Mouse (Mus musculus) ES-E14 (cell line): ENCODE measurements around the gene Tha1. TPM values are rescaled to one million over a fixed set of nuclear protein-coding genes. Genes with fewer than 3 reads are reported as not detected.

Experiments
- DNase-seq: peaks from one replicate; pipeline ENCODE4 v3.0.0-alpha.2; 2013; ENCODE audit warnings: low read depth, low spot score
- H3K27ac ChIP-seq: 2 replicates; pipeline ENCODE4 v1.5.1; 2012; ENCODE audit warnings: low read depth, mild to moderate bottlenecking, low read length, moderate library complexity, mixed read lengths; ENCODE audit not compliant: poor library complexity, insufficient read depth, severe bottlenecking
- H3K36me3 ChIP-seq: 2 replicates; pipeline ENCODE4 v1.6.1; 2012; ENCODE audit warnings: mild to moderate bottlenecking, low read length, moderate library complexity, mixed read lengths; ENCODE audit not compliant: control insufficient read depth, poor library complexity, insufficient read depth, severe bottlenecking
- H3K4me1 ChIP-seq, 2 experiments: fragments of 150-350 bp in 1 of 2; sonication (generic) in 1 of 2; 2 replicates each; pipeline ENCODE4 v1.6.1; 2012; ENCODE audit warnings: low read length in 2 of 2, mild to moderate bottlenecking in 1 of 2, mixed read lengths in 1 of 2; ENCODE audit not compliant: control insufficient read depth in 2 of 2, insufficient read depth in 2 of 2, poor library complexity in 1 of 2
- H3K4me3 ChIP-seq, 2 experiments: fragments of 150-350 bp in 1 of 2; sonication (generic) in 1 of 2; 2 replicates each; pipeline ENCODE4 v1.5.1; 2012; ENCODE audit warnings: low read length in 2 of 2, low read depth in 1 of 2, mild to moderate bottlenecking in 1 of 2, mixed read lengths in 1 of 2; ENCODE audit not compliant: insufficient read depth in 1 of 2, poor library complexity in 1 of 2, severe bottlenecking in 1 of 2
- H3K9ac ChIP-seq: 2 replicates; pipeline ENCODE4 v1.6.1; 2012; ENCODE audit warnings: low read depth, mild to moderate bottlenecking, low read length, mixed read lengths; ENCODE audit not compliant: poor library complexity, insufficient read depth, severe bottlenecking
- H3K9me3 ChIP-seq: fragments of 150-350 bp; sonication (generic); 2 replicates; pipeline ENCODE4 v1.6.1; 2012; ENCODE audit warnings: low read depth, mild to moderate bottlenecking, low read length; ENCODE audit not compliant: control insufficient read depth, insufficient read depth
- CHD2 ChIP-seq: IDR thresholded peaks from 2 replicates; pipeline ENCODE4 v1.6.1; 2014; ENCODE audit warnings: mild to moderate bottlenecking, low read depth, low read length, inconsistent platforms
- HCFC1 ChIP-seq: IDR thresholded peaks from 2 replicates; pipeline ENCODE4 v1.6.1; 2012; ENCODE audit warnings: low read length, inconsistent platforms, borderline replicate concordance; ENCODE audit not compliant: insufficient read depth
- MAFK ChIP-seq: IDR thresholded peaks from 2 replicates; pipeline ENCODE4 v1.6.1; 2014; ENCODE audit warnings: mild to moderate bottlenecking, low read depth, low read length, inconsistent platforms; ENCODE audit not compliant: insufficient read depth
- ZC3H11A ChIP-seq: IDR thresholded peaks from 2 replicates; pipeline ENCODE4 v1.6.1; 2012; ENCODE audit warnings: low read depth, mild to moderate bottlenecking, inconsistent platforms, low read length, borderline replicate concordance
- ZNF384 ChIP-seq: IDR thresholded peaks from 2 replicates; pipeline ENCODE4 v1.6.1; 2012; ENCODE audit warnings: low read depth, low read length, inconsistent platforms
- in situ Hi-C, 2 experiments: fragments of 600-800 bp; cut with MboI; formaldehyde crosslinking; loops; one replicate each; pipeline ENCODE4 v1.15.1; 2025; ENCODE audit warnings: low sequenced_read_pairs in 2 of 2, inconsistent platforms in 1 of 2; ENCODE audit not compliant: unreplicated experiment in 2 of 2
- total RNA-seq: library from RNA; depleted of rRNA; stranded (reverse); fragments of 300-350 nt; gene quantifications from 2 replicates; pipeline ENCODE4 v1.2.3, GENCODE M21; 2012; rRNA removed

The Tha1 gene
- total RNA-seq, 1 experiment, result 1.2 TPM

DNA sequence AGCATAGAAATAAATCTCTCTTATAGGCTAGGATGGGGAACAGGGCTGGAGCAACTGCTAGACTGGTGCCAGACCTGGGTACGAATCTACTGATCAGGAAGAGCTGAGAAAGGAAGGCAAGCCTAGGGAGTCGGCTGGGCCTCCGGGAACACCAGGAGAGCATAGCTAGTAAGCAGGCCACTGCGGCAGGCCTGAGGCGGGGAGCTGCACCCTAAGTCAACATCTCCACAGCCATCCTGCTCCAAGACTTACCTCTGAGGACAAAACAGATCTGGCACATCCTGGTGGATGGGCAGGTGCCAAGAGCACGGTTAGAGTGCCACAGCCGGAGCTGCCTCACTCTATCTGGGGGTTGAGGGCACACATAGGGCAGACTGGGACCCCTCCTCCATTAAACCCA lies 53.1 kb downstream of the Tha1 start:
- Histone ChIP-seq H3K36me3 (peaks cover 52% of the 10 kb centered on the region), H3K9me3 (no peaks in the 10 kb centered on the region), H3K4me1 (peaks cover 0 to 19% of the 10 kb centered on the region in 2 experiments; a peak in 3 of 4 replicates), H3K27ac (peak overlapping the region; percentile 9; the same call in 1 of the 2 replicates), H3K4me3 (no peak overlapping the region), H3K9ac (no peak overlapping the region)
- DNase-seq, result no peak
- in situ Hi-C loops, result loop anchor here in 1 of 2 experiments (25.0 kb wide), 1 partner anchor 433 kb away; no protein-coding TSS in a partner anchor
- TF ChIP-seq CHD2, result no peak
- no peak for TF ChIP-seq HCFC1
- TF ChIP-seq ZNF384, result no peak
- TF ChIP-seq ZC3H11A, result no peak
- no peak for TF ChIP-seq MAFK

DNA sequence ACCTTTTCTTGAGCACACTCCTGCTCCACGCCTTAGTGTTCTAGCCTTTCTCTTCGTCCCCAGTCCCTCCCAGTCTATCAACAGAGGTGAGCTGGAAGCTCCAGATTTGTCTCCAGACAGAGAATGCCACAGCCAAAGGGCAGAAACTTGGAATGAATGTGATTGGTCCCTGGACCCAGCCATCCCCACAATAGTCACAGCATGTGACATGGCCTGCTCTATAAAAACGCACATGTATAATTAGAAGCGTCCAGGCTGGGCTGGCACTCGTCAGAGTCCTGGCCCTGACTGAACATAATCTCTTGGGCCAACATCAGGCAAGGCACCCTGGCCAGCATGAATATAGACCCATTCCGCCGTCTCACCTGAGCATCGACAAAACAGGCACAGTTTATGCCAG lies 54.2 kb downstream of the Tha1 start:
- Histone ChIP-seq H3K4me1 (peaks cover 0 to 16% of the 10 kb centered on the region in 2 experiments; a peak in 3 of 4 replicates), H3K36me3 (peaks cover 62% of the 10 kb centered on the region)
- in situ Hi-C loops, result loop anchor here in 1 of 2 experiments (25.0 kb wide), 1 partner anchor 432 kb away; no protein-coding TSS in a partner anchor

More for the DNA sequence above, 54.2 kb downstream of the Tha1 start:
- no peak overlapping the region for H3K27ac ChIP-seq
- H3K4me3 ChIP-seq, result no peak overlapping the region
- DNase-seq, result no peak
- TF ChIP-seq CHD2, result no peak
- no peak for TF ChIP-seq HCFC1
- no peak for TF ChIP-seq MAFK
- no peak for TF ChIP-seq ZC3H11A
- no peak for TF ChIP-seq ZNF384
- no peaks in the 10 kb centered on the region for H3K9me3 ChIP-seq
- H3K9ac ChIP-seq, result no peak overlapping the region

Other genes starting within 250 kb of the Tha1 start
- gene Tnrc6c, start 219.2 kb downstream of the Tha1 start, total RNA-seq, result 21.5 and 32.4 TPM in 2 replicates
- gene Tmc8, start 91.4 kb downstream of the Tha1 start, total RNA-seq, result 3.9 and 7.6 TPM in 2 replicates
- 36.0 and 79.1 TPM in 2 replicates for gene Tmc6, start 91.3 kb downstream of the Tha1 start, total RNA-seq
- gene 6030468B19Rik, start 75.8 kb downstream of the Tha1 start, total RNA-seq, result not detected in 2 replicates
- gene Gm20708, start 63.8 kb downstream of the Tha1 start, total RNA-seq, result 0.40 and 0.42 TPM in 2 replicates
- 69.6 and 98.0 TPM in 2 replicates for gene Syngr2, start 63.8 kb downstream of the Tha1 start, total RNA-seq
- 1.8 and 2.4 TPM in 2 replicates for gene Afmid, start 47.6 kb downstream of the Tha1 start, total RNA-seq
- 77.5 and 89.3 TPM in 2 replicates for gene Tk1, start 47.4 kb downstream of the Tha1 start, total RNA-seq
- 125 and 166 TPM in 2 replicates for gene Birc5, start 24.2 kb downstream of the Tha1 start, total RNA-seq
- gene Tmem235, start 12.7 kb downstream of the Tha1 start, total RNA-seq, result 0.36 and 0.58 TPM in 2 replicates
- gene Socs3, start 96.6 kb upstream of the Tha1 start, total RNA-seq, result 69.8 and 78.6 TPM in 2 replicates
- 95.2 and 101 TPM in 2 replicates for gene Pgs1, start 112.8 kb upstream of the Tha1 start, total RNA-seq